Mouse (Mus musculus): ENCODE measurements around the gene Slc22a13. TPM values are rescaled to one million over a fixed set of nuclear protein-coding genes. Genes with fewer than 3 reads are reported as not detected.

The Slc22a13 gene
- total and polyA plus RNA-seq, 2 experiments from 2014 or later: 0.10 TPM; not detected in 1

DNA sequence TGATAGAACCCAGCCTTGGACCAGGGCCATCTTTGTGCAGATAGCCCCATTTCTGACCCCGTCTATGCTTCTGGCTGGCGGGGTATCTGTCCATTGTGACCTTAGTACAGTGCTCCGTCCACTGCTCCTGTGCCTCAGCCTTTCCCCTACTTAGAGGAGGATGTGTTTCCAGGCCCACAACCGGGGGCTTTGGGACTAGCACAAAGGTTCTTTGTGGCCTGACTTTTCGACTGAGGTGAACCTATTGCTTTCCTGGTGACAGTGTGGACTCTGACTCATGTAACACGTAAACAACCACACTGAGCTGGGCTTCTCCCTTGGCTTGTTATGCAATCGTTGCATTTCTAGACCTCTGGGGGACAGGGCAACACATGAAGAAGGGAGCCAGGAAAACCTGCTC lies 44.2 kb downstream of the Slc22a13 start:
- ATAC-seq (ENCODE audit: low FRiP score) (no peak), DNase-seq (ENCODE audit: low spot score) (no peak)
- no peak overlapping the region for H3K9ac ChIP-seq (replicated peaks; ENCODE audit: low read length, poor library complexity, severe bottlenecking)
- H3K9me3 ChIP-seq (ENCODE audit: low read length): no peaks in the 10 kb centered on the region
- H3K4me1 ChIP-seq (ENCODE audit: insufficient read depth, low read length): no peaks in the 10 kb centered on the region
- WGBS: 87% methylated on average over 7 of the region's 7 CpGs
- no peak overlapping the region for H3K27ac ChIP-seq (ENCODE audit: low read depth, low read length)
- TF ChIP-seq CTCF (IDR thresholded peaks at IDR 0.05): no peak
- no peak overlapping the region for H3K4me2 ChIP-seq (ENCODE audit: low read depth, low read length, poor library complexity, severe bottlenecking)
- no peaks in the 10 kb centered on the region for H3K36me3 ChIP-seq (ENCODE audit: insufficient read depth, low read length)
- H3K4me3 ChIP-seq (ENCODE audit: low read depth, low read length): no peak overlapping the region
- no peaks in the 10 kb centered on the region for H3K27me3 ChIP-seq (ENCODE audit: insufficient read depth, low read length)

DNA sequence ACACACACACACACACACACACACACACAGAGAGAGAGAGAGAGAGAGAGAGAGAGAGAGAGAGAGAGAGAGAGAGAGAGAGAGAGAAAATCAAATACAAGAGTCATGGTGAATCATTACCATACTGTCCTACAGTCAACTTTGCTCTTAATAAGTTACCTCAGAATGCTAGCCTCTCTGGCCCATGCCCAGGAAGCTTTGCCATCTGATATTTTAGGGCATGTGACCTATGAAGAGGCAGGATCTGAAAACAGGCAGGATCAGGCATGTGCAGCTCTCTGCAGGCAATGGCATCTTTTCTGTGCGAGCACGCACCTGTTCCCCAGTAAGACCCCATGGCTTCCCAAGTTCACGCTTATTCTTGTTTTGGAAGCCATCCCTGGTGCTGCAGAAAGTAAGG lies 48.2 kb downstream of the Slc22a13 start:
- DNase-seq (ENCODE audit: low spot score) (no peak), ATAC-seq (ENCODE audit: low FRiP score) (no peak)
- peaks cover 5% of the 10 kb centered on the region; the same call in 1 of the 2 replicates for H3K27me3 ChIP-seq (ENCODE audit: insufficient read depth, low read length)
- H3K27ac ChIP-seq (ENCODE audit: low read depth, low read length): no peak overlapping the region
- H3K9ac ChIP-seq (replicated peaks; ENCODE audit: low read length, poor library complexity, severe bottlenecking): no peak overlapping the region
- no peak overlapping the region for H3K4me3 ChIP-seq (ENCODE audit: low read depth, low read length)
- no peaks in the 10 kb centered on the region for H3K4me1 ChIP-seq (ENCODE audit: insufficient read depth, low read length)
- no peak overlapping the region for H3K4me2 ChIP-seq (ENCODE audit: low read depth, low read length, poor library complexity, severe bottlenecking)
- TF ChIP-seq CTCF (IDR thresholded peaks at IDR 0.05): no peak
- 91% methylated on average over 3 of the region's 3 CpGs for WGBS
- no peaks in the 10 kb centered on the region for H3K9me3 ChIP-seq (ENCODE audit: low read length)
- no peaks in the 10 kb centered on the region for H3K36me3 ChIP-seq (ENCODE audit: insufficient read depth, low read length)

DNA sequence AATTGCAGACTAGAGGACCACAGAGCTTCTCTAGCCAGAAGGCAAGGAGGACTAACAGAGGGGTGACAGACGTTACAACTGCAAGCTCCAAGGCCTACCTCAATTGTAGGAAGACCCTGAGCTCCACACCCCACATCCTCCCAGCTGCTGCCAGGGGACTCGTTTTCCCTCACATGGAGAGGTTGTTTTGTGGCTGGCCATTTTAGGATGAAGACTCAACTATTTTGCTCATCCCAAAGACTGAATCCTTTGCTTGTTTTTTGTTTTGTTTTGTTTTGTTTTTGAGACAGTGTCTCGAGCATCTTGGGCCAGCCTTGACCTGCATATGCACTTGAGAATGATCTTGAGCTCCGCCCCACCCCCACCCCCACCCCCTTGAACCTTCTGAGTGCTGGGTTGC lies 50.0 kb downstream of the Slc22a13 start, which contains the start of gene Gm47289:
Gene Gm47289 (plus strand): TSS at position 301 of the 400 bp plus-strand sequence.
- Histone ChIP-seq H3K27ac (ENCODE audit: low read depth, low read length) (no peak within 1 kb of the TSS), H3K9me3 (ENCODE audit: low read length) (no peaks in the 10 kb centered on the region), H3K9ac (replicated peaks; ENCODE audit: low read length, poor library complexity, severe bottlenecking) (no peak within 1 kb of the TSS), H3K27me3 (ENCODE audit: insufficient read depth, low read length) (peaks cover 12% of the 10 kb centered on the region; the same call in 1 of the 2 replicates), H3K4me3 (ENCODE audit: low read depth, low read length) (no peak within 1 kb of the TSS), H3K4me1 (ENCODE audit: insufficient read depth, low read length) (no peaks in the 10 kb centered on the region), H3K4me2 (ENCODE audit: low read depth, low read length, poor library complexity, severe bottlenecking) (no peak within 1 kb of the TSS), H3K36me3 (ENCODE audit: insufficient read depth, low read length) (no peaks in the 10 kb centered on the region)
- no peak for TF ChIP-seq CTCF (IDR thresholded peaks at IDR 0.05)
- DNase-seq (ENCODE audit: low spot score) (no peak), ATAC-seq (ENCODE audit: low FRiP score) (no peak)
- WGBS: 65% methylated on average over 4 of the region's 4 CpGs

DNA sequence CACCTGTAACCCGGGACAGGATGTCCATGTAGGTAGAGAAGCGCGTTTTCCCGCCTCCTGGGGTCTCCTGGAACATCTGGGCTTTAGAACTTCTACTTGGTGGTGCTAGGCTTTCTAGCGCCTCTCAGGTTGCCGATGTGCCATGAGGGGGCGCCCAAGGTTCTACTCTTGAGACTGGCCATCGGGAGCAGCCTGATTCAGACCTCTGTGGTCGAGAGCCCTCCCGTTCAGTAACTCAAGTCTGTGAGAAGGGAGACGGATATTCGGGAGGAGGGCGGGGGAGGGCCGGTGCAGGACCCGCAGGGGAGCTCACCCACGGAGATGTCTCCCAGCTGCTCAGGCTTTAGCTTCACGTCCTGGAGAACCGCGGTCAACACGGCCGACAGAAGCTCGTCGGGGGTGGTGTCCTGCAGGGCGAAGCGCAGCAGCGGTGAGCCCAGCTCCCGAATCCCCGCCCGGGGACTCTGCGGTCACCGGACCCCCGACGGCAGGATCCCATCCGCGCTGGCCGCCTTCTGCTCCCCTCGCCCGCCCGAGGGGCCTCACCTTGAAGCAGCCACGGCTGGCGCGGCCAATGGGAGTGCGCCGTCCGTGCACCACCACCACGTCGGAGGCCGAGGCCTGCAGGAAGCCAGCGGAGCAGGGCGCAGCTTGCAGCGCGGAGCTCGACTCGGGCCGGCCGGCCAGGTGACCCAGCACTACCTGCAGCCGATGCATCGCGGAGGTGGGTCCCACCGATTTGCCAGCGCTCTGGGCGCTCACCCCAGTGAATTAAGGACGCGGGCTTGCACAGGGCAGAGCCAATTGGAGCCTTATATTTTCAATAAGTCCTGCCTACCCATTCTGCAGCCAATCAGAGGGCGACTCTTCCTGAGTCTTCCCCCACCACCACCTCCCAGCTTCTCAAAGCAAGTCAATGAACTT lies 52.4 kb downstream of the Slc22a13 start, which contains the start of gene Acaa1b:
Gene Acaa1b (minus strand): TSS at position 816 of the 924 bp plus-strand sequence.
- Histone ChIP-seq H3K4me3 (ENCODE audit: low read depth, low read length) (peak within 1 kb of the TSS; percentile 44), H3K9me3 (ENCODE audit: low read length) (no peaks in the 10 kb centered on the region), H3K27ac (ENCODE audit: low read depth, low read length) (no peak within 1 kb of the TSS), H3K36me3 (ENCODE audit: insufficient read depth, low read length) (no peaks in the 10 kb centered on the region), H3K4me1 (ENCODE audit: insufficient read depth, low read length) (no peaks in the 10 kb centered on the region), H3K4me2 (ENCODE audit: low read depth, low read length, poor library complexity, severe bottlenecking) (peak within 1 kb of the TSS; percentile 44), H3K9ac (replicated peaks; ENCODE audit: low read length, poor library complexity, severe bottlenecking) (0 out of 2 replicates have a peak within 1 kb of the TSS, but pooled peaks have one; percentile 19), H3K27me3 (ENCODE audit: insufficient read depth, low read length) (peaks cover 12% of the 10 kb centered on the region; the same call in 1 of the 2 replicates)
- TF ChIP-seq CTCF (IDR thresholded peaks at IDR 0.05): peak; percentile 78
- peak; percentile 87 for DNase-seq (ENCODE audit: low spot score)
- under 1% methylated on average over 56 of the region's 65 CpGs for WGBS
- peak; percentile 85 for ATAC-seq (ENCODE audit: low FRiP score)

DNA sequence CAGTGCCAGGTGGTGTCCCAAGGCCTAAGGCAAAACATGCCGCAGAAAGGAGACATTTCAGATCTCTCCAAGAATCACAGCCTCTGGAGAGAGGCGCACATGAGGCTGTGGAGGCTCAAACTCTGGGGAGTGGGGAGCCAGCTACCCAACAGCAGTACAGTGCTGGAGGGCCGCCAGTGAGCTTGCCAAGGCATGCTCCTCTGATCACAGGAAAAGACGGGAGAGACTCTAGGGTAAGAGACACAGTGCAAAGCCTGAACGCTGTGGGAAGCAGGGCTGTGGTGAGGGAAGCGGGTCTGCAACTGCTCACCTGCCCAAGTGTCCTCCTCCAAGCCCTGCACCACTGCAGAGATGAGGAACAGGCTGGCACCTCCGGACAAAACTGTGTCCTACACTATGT lies 53.1 kb downstream of the Slc22a13 start:
- ATAC-seq (ENCODE audit: low FRiP score) (no peak), DNase-seq (ENCODE audit: low spot score) (no peak)
- Histone ChIP-seq H3K9me3 (ENCODE audit: low read length) (no peaks in the 10 kb centered on the region), H3K9ac (replicated peaks; ENCODE audit: low read length, poor library complexity, severe bottlenecking) (no peak overlapping the region), H3K27me3 (ENCODE audit: insufficient read depth, low read length) (peaks cover 12% of the 10 kb centered on the region; the same call in 1 of the 2 replicates), H3K36me3 (ENCODE audit: insufficient read depth, low read length) (no peaks in the 10 kb centered on the region), H3K4me2 (ENCODE audit: low read depth, low read length, poor library complexity, severe bottlenecking) (0 out of 2 replicates have a peak overlapping the region, but pooled peaks have one; percentile 44), H3K27ac (ENCODE audit: low read depth, low read length) (no peak overlapping the region), H3K4me3 (ENCODE audit: low read depth, low read length) (no peak overlapping the region), H3K4me1 (ENCODE audit: insufficient read depth, low read length) (no peaks in the 10 kb centered on the region)
- TF ChIP-seq CTCF (IDR thresholded peaks at IDR 0.05): no peak
- 63% methylated on average over 7 of the region's 7 CpGs for WGBS

GRCm38 (mm10) chr9:119155416-119155815 lies 53.5 kb downstream of the Slc22a13 start:
- no peaks in the 10 kb centered on the region for H3K4me1 ChIP-seq (ENCODE audit: insufficient read depth, low read length)
- H3K4me2 ChIP-seq (ENCODE audit: low read depth, low read length, poor library complexity, severe bottlenecking): no peak overlapping the region
- ATAC-seq (ENCODE audit: low FRiP score) (no peak), DNase-seq (ENCODE audit: low spot score) (no peak)
- 84% methylated on average over 8 of the region's 8 CpGs for WGBS
- no peaks in the 10 kb centered on the region for H3K9me3 ChIP-seq (ENCODE audit: low read length)
- H3K27ac ChIP-seq (ENCODE audit: low read depth, low read length): no peak overlapping the region
- no peaks in the 10 kb centered on the region for H3K36me3 ChIP-seq (ENCODE audit: insufficient read depth, low read length)
- H3K27me3 ChIP-seq (ENCODE audit: insufficient read depth, low read length): peaks cover 12% of the 10 kb centered on the region; the same call in 1 of the 2 replicates
- no peak overlapping the region for H3K4me3 ChIP-seq (ENCODE audit: low read depth, low read length)
- no peak overlapping the region for H3K9ac ChIP-seq (replicated peaks; ENCODE audit: low read length, poor library complexity, severe bottlenecking)
- no peak for TF ChIP-seq CTCF (IDR thresholded peaks at IDR 0.05)
